In genomic region chr4:149723855-149724731, GRCm38 (mm10) we compare ENCODE assay signal across 9 mouse cellular contexts. TPM values are rescaled to one million over a fixed set of nuclear protein-coding genes. Genes with fewer than 3 reads are reported as not detected.
DNase-seq lines count a peak whose midpoint lies in the region; ATAC-seq and TF ChIP-seq lines count a peak whose summit lies in the region.
"Had no signal": no experiment of that assay in that cellular context is flagged by ENCODE, and none has a peak within 500 bp of the region (broad histone marks: within the 10 kb centered on the region; RNA-seq: fewer than 3 reads in every experiment).

No protein-coding gene starts in this region.

- intact Hi-C loops in gastrocnemius, adult 2 months (cut with DNase I): no loop called here

- H3K4me1 ChIP-seq in heart, postnatal 0 days (ENCODE audit: control insufficient read depth, insufficient read depth): peaks cover 4% of the 10 kb centered on the region; the same call in 1 of the 2 replicates
- H3K4me1 ChIP-seq in midbrain, postnatal 0 days (ENCODE audit: insufficient read depth, low read length): no peaks in the 10 kb centered on the region
- H3K4me1 ChIP-seq: limb, embryonic 12.5 days had no signal

- no peaks in the 10 kb centered on the region for H3K27me3 ChIP-seq in heart, postnatal 0 days (ENCODE audit: control insufficient read depth, insufficient read depth, low read length)
- H3K27me3 ChIP-seq in midbrain, postnatal 0 days (ENCODE audit: insufficient read depth, low read length): no peaks in the 10 kb centered on the region
- H3K27me3 ChIP-seq: limb, embryonic 12.5 days had no signal

- TF ChIP-seq CTCF in gastrocnemius, adult 2 months (IDR thresholded peaks at IDR 0.05): peak; percentile 71
- peak; percentile 64 for TF ChIP-seq CTCF in heart, postnatal 0 days (IDR thresholded peaks at IDR 0.05; ENCODE audit: low read depth)
- peak; percentile 69 for TF ChIP-seq CTCF in midbrain, postnatal 0 days (IDR thresholded peaks at IDR 0.05)

- DNase-seq in gastrocnemius, adult 2 months: peak; percentile 77
- DNase-seq in gastrocnemius, postnatal 4 days (ENCODE audit: low spot score in 2 of 2): no peak
- DNase-seq in CD4-positive, CD25-positive, alpha-beta regulatory T cell, adult 2 months (ENCODE audit: low read depth, low spot score): peak; percentile 76
- DNase-seq in cerebellum, adult 18-20 months: peak; percentile 91
- peak; percentile 75 for DNase-seq in heart, postnatal 0 days (ENCODE audit: low spot score)
- DNase-seq in kidney, postnatal 4 days: peak; percentile 79 to 85
- peak; percentile 75 for DNase-seq in midbrain, postnatal 0 days (ENCODE audit: low spot score)
- DNase-seq in ovary, adult 18-20 months (ENCODE audit: low spot score): no peak

- no peak overlapping the region for H3K4me2 ChIP-seq in heart, postnatal 0 days (ENCODE audit: low read depth, low read length)
- H3K4me2 ChIP-seq in midbrain, postnatal 0 days (ENCODE audit: low read depth, low read length, poor library complexity, severe bottlenecking): no peak overlapping the region
- H3K4me2 ChIP-seq: limb, embryonic 12.5 days had no signal

- no peaks in the 10 kb centered on the region for H3K9me3 ChIP-seq in heart, postnatal 0 days (replicated peaks; ENCODE audit: control insufficient read depth, low read length)
- no peaks in the 10 kb centered on the region for H3K9me3 ChIP-seq in midbrain, postnatal 0 days (ENCODE audit: low read length)
- H3K9me3 ChIP-seq: limb, embryonic 12.5 days had no signal

- no peak overlapping the region for H3K9ac ChIP-seq in heart, postnatal 0 days (replicated peaks; ENCODE audit: low read depth, low read length)
- H3K9ac ChIP-seq in midbrain, postnatal 0 days (replicated peaks; ENCODE audit: low read length, poor library complexity, severe bottlenecking): no peak overlapping the region
- H3K9ac ChIP-seq: limb, embryonic 12.5 days had no signal

- H3K36me3 ChIP-seq in heart, postnatal 0 days (replicated peaks; ENCODE audit: control insufficient read depth, insufficient read depth, low read length): peaks cover 70% of the 10 kb centered on the region
- peaks cover 45% of the 10 kb centered on the region for H3K36me3 ChIP-seq in midbrain, postnatal 0 days (ENCODE audit: insufficient read depth, low read length)

- whole genome bisulfite sequencing in heart, postnatal 0 days: 62% methylated on average over 17 of the region's 17 CpGs
- WGBS in midbrain, postnatal 0 days: 56% methylated on average over 17 of the region's 17 CpGs

- H3K27ac ChIP-seq in gastrocnemius, adult 2 months: no peak overlapping the region
- peak overlapping the region; percentile 52 for H3K27ac ChIP-seq in heart, postnatal 0 days (ENCODE audit: low read depth)
- H3K27ac ChIP-seq in midbrain, postnatal 0 days (ENCODE audit: low read depth, low read length): no peak overlapping the region
- H3K27ac ChIP-seq: limb, embryonic 12.5 days had no signal

- no peak for TF ChIP-seq EP300 in heart, postnatal 0 days (IDR thresholded peaks at IDR 0.05; ENCODE audit: low read depth)

- ATAC-seq in heart, postnatal 0 days (ENCODE audit: insufficient read depth, low read depth): peak; percentile 86
- ATAC-seq in midbrain, postnatal 0 days (ENCODE audit: low FRiP score): peak; percentile 63; the same call in 1 of the 2 replicates

- H3K4me3 ChIP-seq in gastrocnemius, adult 2 months: no peak overlapping the region
- no peak overlapping the region for H3K4me3 ChIP-seq in heart, postnatal 0 days (ENCODE audit: low read depth, low read length)
- no peak overlapping the region for H3K4me3 ChIP-seq in midbrain, postnatal 0 days (ENCODE audit: low read depth, low read length)
- H3K4me3 ChIP-seq: limb, embryonic 12.5 days had no signal

RNA-seq across cellular contexts. Expression of gene Tmem201, which starts 13.8 kb away (rescaled TPM):
- 10 to 100 TPM; 37.2 to 51.0 TPM for total RNA-seq in gastrocnemius, adult 2 months (2021)
- total RNA-seq in gastrocnemius, postnatal 4 days (2021): 10 to 100 TPM; 60.5 to 67.7 TPM
- 64.7 and 80.0 TPM in 2 replicates for total RNA-seq in heart, postnatal 0 days (2014; rRNA removed; ENCODE audit: low replicate concordance)
- polyA plus RNA-seq in heart, postnatal 0 days (2015; fragmentation: Nextera tagmentation; extraction: Ambion mirVana): 38.8 and 43.0 TPM in 2 replicates
- total RNA-seq in midbrain, postnatal 0 days (2014; rRNA removed): 55.2 and 67.8 TPM in 2 replicates
- 44.8 and 48.5 TPM in 2 replicates for polyA plus RNA-seq in midbrain, postnatal 0 days (2015; fragmentation: Nextera tagmentation; extraction: Ambion mirVana)

RNA-seq across cellular contexts. Expression of gene Pik3cd, which starts 21.7 kb away (rescaled TPM):
- 1 to 10 TPM; 8.9 to 9.1 TPM for total RNA-seq in gastrocnemius, adult 2 months (2021)
- 10 to 100 TPM in 1 of 2 experiments, 1 to 10 TPM in 1; 8.7 to 11.7 TPM for total RNA-seq in gastrocnemius, postnatal 4 days (2021)
- total RNA-seq in heart, postnatal 0 days (2014; rRNA removed; ENCODE audit: low replicate concordance): 2.3 and 14.8 TPM in 2 replicates
- 1.3 and 1.4 TPM in 2 replicates for polyA plus RNA-seq in heart, postnatal 0 days (2015; fragmentation: Nextera tagmentation; extraction: Ambion mirVana)
- total RNA-seq in midbrain, postnatal 0 days (2014; rRNA removed): 15.9 and 18.5 TPM in 2 replicates
- polyA plus RNA-seq in midbrain, postnatal 0 days (2015; fragmentation: Nextera tagmentation; extraction: Ambion mirVana): 9.7 and 10.4 TPM in 2 replicates

RNA-seq across cellular contexts. Expression of gene Slc25a33, which starts 50.0 kb away (rescaled TPM):
- total RNA-seq in gastrocnemius, adult 2 months (2021): 10 to 100 TPM; 11.3 to 11.7 TPM
- total RNA-seq in gastrocnemius, postnatal 4 days (2021): 1 to 10 TPM; 5.8 to 9.0 TPM
- total RNA-seq in heart, postnatal 0 days (2014; rRNA removed; ENCODE audit: low replicate concordance): 3.0 and 9.8 TPM in 2 replicates
- 13.3 and 15.1 TPM in 2 replicates for polyA plus RNA-seq in heart, postnatal 0 days (2015; fragmentation: Nextera tagmentation; extraction: Ambion mirVana)
- total RNA-seq in midbrain, postnatal 0 days (2014; rRNA removed): 16.6 and 19.8 TPM in 2 replicates
- polyA plus RNA-seq in midbrain, postnatal 0 days (2015; fragmentation: Nextera tagmentation; extraction: Ambion mirVana): 32.7 and 34.8 TPM in 2 replicates

Comparison
In these comparisons a context has a peak if more than half of its experiments do, and no peak if none do; other contexts are left out.
1. DNase-seq: peak in gastrocnemius, adult 2 months (single experiment), CD4-positive, CD25-positive, alpha-beta regulatory T cell, adult 2 months (single experiment), cerebellum, adult 18-20 months (2 of 2), heart, postnatal 0 days (single experiment), kidney, postnatal 4 days (2 of 2) and midbrain, postnatal 0 days (single experiment); none in gastrocnemius, postnatal 4 days (0 of 2) and ovary, adult 18-20 months (single experiment).
2. Peak in every context shown above with its lines, with median percentiles within 50 percentile points of each other: CTCF ChIP-seq.